Mouse (Mus musculus) frontal cortex, postnatal 36 days (tissue): Measurements from ENCODE around the gene Slc38a6.

Experiments
- DNase-seq, 2 experiments: peaks; one replicate each; pipeline ENCODE4 v3.0.0; 2022; ENCODE audit warnings: low spot score in 2 of 2

Slc38a6 gene

GRCm38 (mm10) chr12:73324180-73324586 is 37.6 kb downstream of the Slc38a6 start:
- peak; percentile 36 to 54 for DNase-seq

GRCm38 (mm10) chr12:73324742-73325141 is 38.2 kb downstream of the Slc38a6 start:
- no peak for DNase-seq

- DNase-seq: no peak
Observed at GRCm38 (mm10) chr12:73325181-73325580, 38.6 kb downstream of the Slc38a6 start.

- DNase-seq: no peak
Observed at GRCm38 (mm10) chr12:73325617-73326016, 39.0 kb downstream of the Slc38a6 start.

GRCm38 (mm10) chr12:73327381-73327780 is 40.8 kb downstream of the Slc38a6 start:
- no peak for DNase-seq

- DNase-seq: no peak
Observed at GRCm38 (mm10) chr12:73328448-73329167, 42.0 kb downstream of the Slc38a6 start.

GRCm38 (mm10) chr12:73330236-73330635 is 43.7 kb downstream of the Slc38a6 start:
- DNase-seq: no peak

- no peak for DNase-seq
Observed at GRCm38 (mm10) chr12:73332701-73333100, 46.1 kb downstream of the Slc38a6 start.

GRCm38 (mm10) chr12:73334051-73334551 is 47.5 kb downstream of the Slc38a6 start:
- DNase-seq: no peak

- DNase-seq: no peak
Observed at GRCm38 (mm10) chr12:73337127-73337526, 50.5 kb downstream of the Slc38a6 start.

- no peak for DNase-seq
Observed at GRCm38 (mm10) chr12:73340642-73341293, 54.2 kb downstream of the Slc38a6 start.

- no peak for DNase-seq
Observed at GRCm38 (mm10) chr12:73341703-73342663, 55.4 kb downstream of the Slc38a6 start.

GRCm38 (mm10) chr12:73344300-73344699 is 57.7 kb downstream of the Slc38a6 start:
- DNase-seq: no peak

- no peak for DNase-seq
Observed at GRCm38 (mm10) chr12:73345157-73345556, 58.6 kb downstream of the Slc38a6 start.

- DNase-seq: no peak
Observed at GRCm38 (mm10) chr12:73347202-73347601, 60.6 kb downstream of the Slc38a6 start.

GRCm38 (mm10) chr12:73350466-73350865 is 63.9 kb downstream of the Slc38a6 start:
- no peak for DNase-seq

GRCm38 (mm10) chr12:73350982-73351381 is 64.4 kb downstream of the Slc38a6 start:
- no peak for DNase-seq

- no peak for DNase-seq
Observed at GRCm38 (mm10) chr12:73351746-73352145, 65.2 kb downstream of the Slc38a6 start.

GRCm38 (mm10) chr12:73353362-73353761 is 66.8 kb downstream of the Slc38a6 start:
- DNase-seq: no peak

GRCm38 (mm10) chr12:73354521-73354920 is 67.9 kb downstream of the Slc38a6 start:
- DNase-seq: no peak

- no peak for DNase-seq
Observed at GRCm38 (mm10) chr12:73355084-73355775, 68.7 kb downstream of the Slc38a6 start.
